Mouse (Mus musculus): Measurements from ENCODE around the gene Sh3d21. TPM values are rescaled to one million over a fixed set of nuclear protein-coding genes. Genes with fewer than 3 reads are reported as not detected.
A peak's percentile ranks its signal among the peaks of the same experiment; 100 is the strongest.

Sh3d21 gene
- total and polyA plus RNA-seq, 3 experiments = 0.27 to 0.69 (median 0.53) TPM

- peaks cover 82% of the 10 kb centered on the region for H3K36me3 ChIP-seq (replicated peaks)
- no peak for TF ChIP-seq CTCF (IDR thresholded peaks at IDR 0.05; ENCODE audit: low read depth, low read length)
- TF ChIP-seq TAL1 (conservative IDR thresholded peaks at IDR 0.05; ENCODE audit: low read depth, low read length) = no peak
- no peak for TF ChIP-seq POLR2AphosphoS5 (IDR thresholded peaks at IDR 0.05; ENCODE audit: insufficient replicate concordance, low read depth, low read length)
- no peak for TF ChIP-seq GATA2 (IDR thresholded peaks at IDR 0.05; ENCODE audit: borderline replicate concordance, low read depth, low read length)
- TF ChIP-seq GATA1 (IDR thresholded peaks at IDR 0.05; ENCODE audit: borderline replicate concordance, low read length) = no peak
- no peak overlapping the region for H3K4me3 ChIP-seq (ENCODE audit: low read depth, low read length)
Measured at GRCm38 (mm10) chr4:126119051-126119450, 44.2 kb downstream of the Sh3d21 start.

GRCm38 (mm10) chr4:126118651-126119050 is 44.6 kb downstream of the Sh3d21 start:
- TF ChIP-seq GATA1 (IDR thresholded peaks at IDR 0.05; ENCODE audit: borderline replicate concordance, low read length) (no peak), POLR2AphosphoS5 (IDR thresholded peaks at IDR 0.05; ENCODE audit: insufficient replicate concordance, low read depth, low read length) (no peak), TAL1 (conservative IDR thresholded peaks at IDR 0.05; ENCODE audit: low read depth, low read length) (no peak), CTCF (IDR thresholded peaks at IDR 0.05; ENCODE audit: low read depth, low read length) (no peak), GATA2 (IDR thresholded peaks at IDR 0.05; ENCODE audit: borderline replicate concordance, low read depth, low read length) (no peak)
- Histone ChIP-seq H3K27me3 (ENCODE audit: insufficient read depth, low read length) (no peaks in the 10 kb centered on the region), H3K9me3 (replicated peaks) (no peaks in the 10 kb centered on the region), H3K36me3 (replicated peaks) (peaks cover 82% of the 10 kb centered on the region), H3K4me3 (ENCODE audit: low read depth, low read length) (no peak overlapping the region), H3K4me1 (ENCODE audit: insufficient read depth, low read depth, low read length) (peaks cover 2% of the 10 kb centered on the region; the same call in 1 of the 2 replicates)
- ATAC-seq (ENCODE audit: extremely low read depth, insufficient number of reproducible peaks, low FRiP score, poor library complexity, severe bottlenecking) = no peak
- no peak for DNase-seq (ENCODE audit: low spot score)

More at GRCm38 (mm10) chr4:126119051-126119450, 44.2 kb downstream of the Sh3d21 start:
- ATAC-seq (ENCODE audit: extremely low read depth, insufficient number of reproducible peaks, low FRiP score, poor library complexity, severe bottlenecking) (no peak), DNase-seq (ENCODE audit: low spot score) (no peak)
- Histone ChIP-seq H3K27me3 (ENCODE audit: insufficient read depth, low read length) (no peaks in the 10 kb centered on the region), H3K9me3 (replicated peaks) (no peaks in the 10 kb centered on the region), H3K4me1 (ENCODE audit: insufficient read depth, low read depth, low read length) (peaks cover 2% of the 10 kb centered on the region; the same call in 1 of the 2 replicates)

- Histone ChIP-seq H3K36me3 (replicated peaks) (peaks cover 81% of the 10 kb centered on the region), H3K27me3 (ENCODE audit: insufficient read depth, low read length) (no peaks in the 10 kb centered on the region), H3K4me3 (ENCODE audit: low read depth, low read length) (no peak overlapping the region), H3K9me3 (replicated peaks) (no peaks in the 10 kb centered on the region), H3K4me1 (ENCODE audit: insufficient read depth, low read depth, low read length) (peaks cover 2% of the 10 kb centered on the region; the same call in 1 of the 2 replicates)
- no peak for ATAC-seq (ENCODE audit: extremely low read depth, insufficient number of reproducible peaks, low FRiP score, poor library complexity, severe bottlenecking)
- no peak for TF ChIP-seq POLR2AphosphoS5 (IDR thresholded peaks at IDR 0.05; ENCODE audit: insufficient replicate concordance, low read depth, low read length)
- no peak for TF ChIP-seq GATA2 (IDR thresholded peaks at IDR 0.05; ENCODE audit: borderline replicate concordance, low read depth, low read length)
- no peak for TF ChIP-seq CTCF (IDR thresholded peaks at IDR 0.05; ENCODE audit: low read depth, low read length)
- TF ChIP-seq GATA1 (IDR thresholded peaks at IDR 0.05; ENCODE audit: borderline replicate concordance, low read length) = no peak
- no peak for TF ChIP-seq TAL1 (conservative IDR thresholded peaks at IDR 0.05; ENCODE audit: low read depth, low read length)
- DNase-seq (ENCODE audit: low spot score) = no peak
Measured at GRCm38 (mm10) chr4:126117116-126117515, 46.2 kb downstream of the Sh3d21 start.

- Histone ChIP-seq H3K27me3 (ENCODE audit: insufficient read depth, low read length) (no peaks in the 10 kb centered on the region), H3K36me3 (replicated peaks) (peaks cover 79% of the 10 kb centered on the region), H3K4me3 (ENCODE audit: low read depth, low read length) (no peak overlapping the region), H3K9me3 (replicated peaks) (no peaks in the 10 kb centered on the region), H3K4me1 (ENCODE audit: insufficient read depth, low read depth, low read length) (peaks cover 5% of the 10 kb centered on the region)
- TF ChIP-seq POLR2AphosphoS5 (IDR thresholded peaks at IDR 0.05; ENCODE audit: insufficient replicate concordance, low read depth, low read length) = no peak
- no peak for TF ChIP-seq CTCF (IDR thresholded peaks at IDR 0.05; ENCODE audit: low read depth, low read length)
- no peak for TF ChIP-seq GATA2 (IDR thresholded peaks at IDR 0.05; ENCODE audit: borderline replicate concordance, low read depth, low read length)
- no peak for TF ChIP-seq GATA1 (IDR thresholded peaks at IDR 0.05; ENCODE audit: borderline replicate concordance, low read length)
- no peak for TF ChIP-seq TAL1 (conservative IDR thresholded peaks at IDR 0.05; ENCODE audit: low read depth, low read length)
- no peak for DNase-seq (ENCODE audit: low spot score)
- no peak for ATAC-seq (ENCODE audit: extremely low read depth, insufficient number of reproducible peaks, low FRiP score, poor library complexity, severe bottlenecking)
Measured at GRCm38 (mm10) chr4:126115871-126116521, 47.3 kb downstream of the Sh3d21 start.

- Histone ChIP-seq H3K4me3 (ENCODE audit: low read depth, low read length) (no peak overlapping the region), H3K36me3 (replicated peaks) (peaks cover 77% of the 10 kb centered on the region), H3K4me1 (ENCODE audit: insufficient read depth, low read depth, low read length) (peaks cover 11% of the 10 kb centered on the region), H3K9me3 (replicated peaks) (no peaks in the 10 kb centered on the region), H3K27me3 (ENCODE audit: insufficient read depth, low read length) (no peaks in the 10 kb centered on the region)
- DNase-seq (ENCODE audit: low spot score) (no peak), ATAC-seq (ENCODE audit: extremely low read depth, insufficient number of reproducible peaks, low FRiP score, poor library complexity, severe bottlenecking) (no peak)
- TF ChIP-seq TAL1 (conservative IDR thresholded peaks at IDR 0.05; ENCODE audit: low read depth, low read length) = no peak
- TF ChIP-seq GATA2 (IDR thresholded peaks at IDR 0.05; ENCODE audit: borderline replicate concordance, low read depth, low read length) = no peak
- TF ChIP-seq GATA1 (IDR thresholded peaks at IDR 0.05; ENCODE audit: borderline replicate concordance, low read length) = no peak
- TF ChIP-seq POLR2AphosphoS5 (IDR thresholded peaks at IDR 0.05; ENCODE audit: insufficient replicate concordance, low read depth, low read length) = no peak
- TF ChIP-seq CTCF (IDR thresholded peaks at IDR 0.05; ENCODE audit: low read depth, low read length) = no peak
Measured at GRCm38 (mm10) chr4:126115411-126115810, 47.9 kb downstream of the Sh3d21 start.

- H3K4me1 ChIP-seq (ENCODE audit: insufficient read depth, low read depth, low read length) = peaks cover 23% of the 10 kb centered on the region
- H3K36me3 ChIP-seq (replicated peaks) = peaks cover 74% of the 10 kb centered on the region
- peak; percentile 12 for DNase-seq (ENCODE audit: low spot score)
- no peak for ATAC-seq (ENCODE audit: extremely low read depth, insufficient number of reproducible peaks, low FRiP score, poor library complexity, severe bottlenecking)
- H3K9me3 ChIP-seq (replicated peaks) = no peaks in the 10 kb centered on the region
- TF ChIP-seq CTCF (IDR thresholded peaks at IDR 0.05; ENCODE audit: low read depth, low read length) = no peak
- no peak for TF ChIP-seq TAL1 (conservative IDR thresholded peaks at IDR 0.05; ENCODE audit: low read depth, low read length)
- TF ChIP-seq POLR2AphosphoS5 (IDR thresholded peaks at IDR 0.05; ENCODE audit: insufficient replicate concordance, low read depth, low read length) = no peak
- no peak for TF ChIP-seq GATA2 (IDR thresholded peaks at IDR 0.05; ENCODE audit: borderline replicate concordance, low read depth, low read length)
- no peak for TF ChIP-seq GATA1 (IDR thresholded peaks at IDR 0.05; ENCODE audit: borderline replicate concordance, low read length)
- no peaks in the 10 kb centered on the region for H3K27me3 ChIP-seq (ENCODE audit: insufficient read depth, low read length)
- no peak overlapping the region for H3K4me3 ChIP-seq (ENCODE audit: low read depth, low read length)
Measured at GRCm38 (mm10) chr4:126113943-126114342, 49.3 kb downstream of the Sh3d21 start.
